Mouse (Mus musculus) thymus, postnatal 14 days (tissue): ENCODE measurements around the gene Myog.

ENCODE experiments used
- DNase-seq: peaks from one replicate; pipeline ENCODE4 v3.0.0; 2021

Gene Myog

DNA sequence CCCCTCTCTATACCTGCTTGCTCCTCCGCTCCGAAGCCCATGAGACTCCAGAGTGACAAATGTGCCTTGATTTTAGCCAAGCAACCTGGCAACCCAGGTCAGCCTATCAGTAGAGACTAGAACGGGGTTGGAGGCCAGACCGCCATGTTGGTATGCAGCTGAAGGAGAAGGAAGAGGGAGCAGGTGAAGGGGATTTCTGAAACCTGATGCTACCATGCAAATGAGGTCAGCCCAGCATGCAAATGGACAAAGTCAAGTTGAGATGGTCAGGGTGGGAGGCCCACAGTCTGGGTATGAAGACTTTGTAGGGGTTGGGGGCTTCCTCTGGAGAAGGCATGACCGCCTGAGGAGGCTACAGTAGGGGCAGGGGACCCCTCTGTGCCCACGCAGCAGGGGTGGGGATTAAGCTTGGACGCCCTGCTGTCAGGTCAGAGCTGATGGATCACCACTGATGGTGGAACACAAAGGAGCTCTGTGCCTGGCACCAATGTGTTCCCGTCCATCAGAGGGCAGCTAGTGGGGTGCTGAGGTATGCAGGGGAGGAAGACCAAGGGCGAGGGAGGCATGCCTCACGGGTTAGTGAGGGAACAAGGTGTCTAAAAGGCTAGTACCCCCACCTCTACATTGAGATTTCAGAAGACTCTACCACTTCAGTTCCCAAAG, 4.2 kb upstream of the Myog start:
- DNase-seq, result no peak

DNA sequence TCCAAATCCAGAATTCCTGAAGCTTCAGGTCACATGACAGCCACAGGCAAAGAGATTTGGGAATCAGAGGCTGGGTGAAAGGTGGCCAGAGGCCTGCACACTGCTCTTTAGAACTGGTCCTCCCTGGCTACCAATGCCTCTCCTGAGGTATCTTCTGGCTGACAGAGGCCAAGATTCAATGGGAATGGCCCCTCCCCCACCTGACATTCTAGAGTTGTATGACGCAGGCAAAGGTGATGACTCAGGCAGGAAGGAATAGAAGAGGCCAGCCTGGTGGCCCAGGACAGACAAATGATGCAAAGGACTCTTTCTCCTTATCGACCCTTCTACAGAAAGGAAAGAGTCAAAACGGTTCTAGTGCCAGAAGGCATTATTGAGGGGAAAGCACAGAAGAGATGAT, 1.6 kb upstream of the Myog start:
- no peak for DNase-seq

DNA sequence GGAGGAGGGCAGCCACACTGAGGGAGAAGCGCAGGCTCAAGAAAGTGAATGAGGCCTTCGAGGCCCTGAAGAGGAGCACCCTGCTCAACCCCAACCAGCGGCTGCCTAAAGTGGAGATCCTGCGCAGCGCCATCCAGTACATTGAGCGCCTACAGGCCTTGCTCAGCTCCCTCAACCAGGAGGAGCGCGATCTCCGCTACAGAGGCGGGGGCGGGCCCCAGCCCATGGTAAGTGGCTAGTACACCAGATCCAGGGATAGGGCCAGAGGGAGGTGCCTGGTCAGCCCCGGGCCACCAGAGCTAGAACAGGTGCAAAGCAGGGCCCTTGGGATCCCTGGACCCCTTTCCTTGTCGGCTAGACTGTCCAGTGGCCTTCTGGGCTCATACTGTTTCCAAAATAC, 511 bp downstream of the Myog start:
- DNase-seq, result no peak

DNA sequence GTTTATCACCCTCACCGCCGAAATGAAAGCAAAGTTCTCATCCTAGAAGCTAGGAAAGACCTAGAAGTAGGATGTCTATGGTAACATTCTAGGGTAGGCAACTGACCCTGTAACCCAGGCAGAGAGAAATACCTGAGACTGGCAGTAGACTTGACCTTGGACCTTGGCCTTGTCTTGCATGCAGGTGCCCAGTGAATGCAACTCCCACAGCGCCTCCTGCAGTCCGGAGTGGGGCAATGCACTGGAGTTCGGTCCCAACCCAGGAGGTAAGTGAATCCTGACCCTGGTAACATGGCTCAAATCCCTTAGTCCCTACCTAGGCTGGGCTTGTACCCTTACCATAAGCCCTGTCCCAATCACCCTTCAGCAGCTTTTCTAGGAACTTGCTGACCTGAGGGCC, 1.1 kb downstream of the Myog start:
- DNase-seq, result no peak

DNA sequence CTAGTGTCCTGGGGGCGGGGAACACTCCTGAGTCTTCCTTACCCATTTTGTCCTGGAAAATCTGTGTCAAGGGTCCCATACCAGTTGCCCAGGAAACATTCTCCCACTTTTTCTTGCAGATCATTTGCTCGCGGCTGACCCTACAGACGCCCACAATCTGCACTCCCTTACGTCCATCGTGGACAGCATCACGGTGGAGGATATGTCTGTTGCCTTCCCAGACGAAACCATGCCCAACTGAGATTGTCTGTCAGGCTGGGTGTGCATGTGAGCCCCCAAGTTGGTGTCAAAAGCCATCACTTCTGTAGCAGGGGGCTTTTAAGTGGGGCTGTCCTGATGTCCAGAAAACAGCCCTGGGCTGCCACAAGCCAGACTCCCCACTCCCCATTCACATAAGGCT, 1.8 kb downstream of the Myog start:
- DNase-seq, result no peak

DNA sequence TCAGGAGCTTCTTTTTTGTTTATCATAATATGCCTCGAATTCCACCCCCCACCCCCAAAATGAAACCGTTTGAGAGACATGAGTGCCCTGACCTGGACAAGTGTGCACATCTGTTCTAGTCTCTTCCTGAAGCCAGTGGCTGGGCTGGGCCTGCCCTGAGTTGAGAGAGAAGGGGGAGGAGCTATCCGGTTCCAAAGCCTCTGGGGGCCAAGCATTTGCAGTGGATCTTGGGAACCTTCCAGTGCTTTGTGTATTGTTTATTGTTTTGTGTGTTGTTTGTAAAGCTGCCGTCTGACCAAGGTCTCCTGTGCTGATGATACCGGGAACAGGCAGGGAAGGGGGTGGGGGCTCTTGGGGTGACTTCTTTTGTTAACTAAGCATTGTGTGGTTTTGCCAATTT, 2.3 kb downstream of the Myog start:
- DNase-seq, result no peak

DNA sequence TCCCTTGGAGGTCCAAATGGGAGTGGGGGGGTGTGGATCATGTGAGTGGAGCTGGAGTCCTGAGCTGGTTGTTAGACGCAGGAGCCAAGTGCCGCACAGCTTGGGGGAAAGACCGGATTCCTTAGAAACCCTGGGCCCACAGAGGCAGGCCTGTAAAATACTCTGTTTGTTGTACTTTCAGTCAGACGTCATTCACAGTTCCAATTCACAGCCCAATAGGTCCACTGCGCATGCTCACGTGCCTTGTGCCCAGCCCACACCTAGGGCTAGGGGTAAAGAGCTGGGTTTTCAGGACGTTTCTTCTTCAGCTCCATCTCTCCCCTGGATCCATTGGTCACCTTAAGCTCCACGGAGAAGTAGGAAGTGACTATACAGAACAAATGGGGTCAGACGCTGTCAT, 2.8 kb downstream of the Myog start:
- DNase-seq, result no peak

DNA sequence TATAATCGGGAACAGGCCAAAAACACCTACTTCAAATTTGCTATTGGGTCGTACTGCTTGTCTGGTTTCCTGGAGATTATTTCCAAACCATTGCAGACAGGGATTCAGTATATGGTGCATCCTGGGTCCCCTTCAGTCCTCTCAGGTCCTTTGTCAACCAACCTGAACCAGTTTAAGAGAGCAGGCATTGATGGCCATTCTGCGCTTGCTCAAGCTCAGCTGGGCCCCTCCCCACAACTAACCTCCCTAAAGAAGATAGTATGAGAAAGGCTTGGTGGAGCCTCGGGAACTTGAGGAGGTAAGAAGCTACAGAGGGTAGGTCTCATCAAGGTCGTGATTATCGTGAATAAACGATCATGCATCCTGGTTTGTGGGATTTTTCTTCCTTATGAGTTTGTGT, 3.5 kb downstream of the Myog start:
- DNase-seq, result no peak

DNA sequence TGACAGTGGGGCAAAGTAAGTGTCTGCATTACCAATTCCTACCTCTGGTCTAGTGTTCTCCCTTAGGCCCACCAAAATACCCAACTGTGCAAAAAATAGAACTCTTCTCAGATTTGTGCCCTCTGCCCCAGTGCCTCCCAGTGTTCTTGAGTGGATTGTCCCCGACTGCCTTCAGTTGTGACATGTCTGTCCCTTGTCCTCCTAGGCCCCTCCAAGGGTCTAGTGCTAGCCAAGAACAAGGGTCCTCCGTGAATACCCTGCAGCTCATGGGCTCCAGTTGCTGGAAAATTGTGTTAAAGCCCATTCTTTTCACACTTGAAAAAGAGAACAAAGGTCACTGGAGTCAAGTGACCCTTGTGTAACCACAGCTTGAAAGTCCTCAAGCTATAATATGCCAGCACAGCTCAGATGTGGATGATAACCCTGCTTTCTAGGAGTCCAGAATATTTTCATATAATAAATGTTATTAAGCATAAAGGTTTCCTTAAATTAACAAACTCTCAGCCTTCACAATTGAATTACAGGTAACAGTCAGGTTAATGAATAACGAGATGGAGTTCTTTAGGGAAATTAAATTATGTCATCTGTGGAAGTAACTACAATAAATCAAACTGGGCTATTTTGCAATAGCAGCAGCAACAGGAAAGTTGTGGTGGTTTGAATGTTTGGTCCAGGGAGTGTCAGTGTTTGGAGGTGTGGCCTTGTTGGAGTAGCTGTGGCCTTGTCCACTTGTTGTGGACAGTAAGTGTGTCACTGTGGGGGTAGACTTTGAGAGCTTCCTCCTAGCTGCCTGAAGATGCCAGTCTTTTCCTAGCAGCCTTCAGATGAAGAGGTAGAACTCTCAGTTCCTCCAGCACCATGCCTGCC, 4.2 kb downstream of the Myog start:
- no peak for DNase-seq

DNA sequence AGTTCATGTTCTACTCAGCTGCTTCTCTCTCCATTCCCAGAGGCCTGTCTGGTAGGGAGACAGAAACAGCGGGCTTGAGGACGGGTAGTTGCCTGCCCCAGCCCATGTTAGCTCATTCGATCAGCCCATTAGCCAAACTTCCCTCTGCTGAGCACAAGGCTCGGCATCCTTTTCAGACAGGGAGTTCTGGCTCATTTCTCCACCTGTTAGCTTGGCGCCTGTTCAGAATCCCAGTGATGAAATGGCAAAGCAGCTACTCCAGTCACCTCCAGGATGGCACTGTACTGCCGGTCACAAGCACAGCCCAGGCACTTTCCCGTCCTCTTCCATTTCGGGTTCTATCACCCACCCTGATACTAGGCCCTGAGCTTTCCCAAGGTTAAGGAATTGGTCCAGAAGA, 7.5 kb downstream of the Myog start:
- no peak for DNase-seq

DNA sequence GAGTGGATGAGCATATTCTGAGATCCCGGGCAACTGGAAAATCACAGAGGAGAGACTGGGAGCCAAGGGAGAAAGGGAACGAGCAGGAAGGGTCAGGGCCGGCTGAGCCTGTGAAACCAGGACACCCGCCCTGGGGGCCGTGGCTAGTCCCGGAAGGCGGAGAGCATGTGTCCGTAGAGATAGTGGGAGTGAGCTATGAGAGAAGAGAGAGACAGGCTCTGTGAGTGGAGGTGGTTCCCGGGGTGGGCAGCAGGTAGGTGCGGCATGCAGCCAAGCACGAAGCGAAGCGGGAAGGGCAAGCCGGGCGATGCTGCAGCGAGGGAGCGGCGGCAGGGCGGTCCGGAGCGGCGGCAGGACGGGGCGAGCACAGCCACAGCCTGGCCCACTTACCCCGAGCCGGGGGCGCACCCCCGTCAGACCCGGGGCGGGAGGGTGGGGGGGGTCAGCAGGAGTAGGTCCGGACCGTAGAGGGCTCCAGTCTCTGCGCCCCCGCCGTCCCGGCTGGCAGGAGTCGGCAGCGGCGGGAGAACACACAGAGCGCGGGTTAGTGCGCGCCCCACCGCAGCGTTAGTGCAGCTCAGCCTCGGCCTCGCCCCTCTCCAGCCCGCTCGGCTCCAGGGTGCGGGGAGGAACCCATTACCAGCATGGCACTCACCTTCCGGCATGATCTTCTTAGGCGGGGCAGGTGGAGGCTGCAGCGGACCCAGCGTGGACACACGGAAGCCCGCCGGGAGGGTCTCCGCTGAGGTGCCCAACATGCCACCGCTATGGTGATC, 9.0 kb downstream of the Myog start:
- DNase-seq, result peak; percentile 8

DNA sequence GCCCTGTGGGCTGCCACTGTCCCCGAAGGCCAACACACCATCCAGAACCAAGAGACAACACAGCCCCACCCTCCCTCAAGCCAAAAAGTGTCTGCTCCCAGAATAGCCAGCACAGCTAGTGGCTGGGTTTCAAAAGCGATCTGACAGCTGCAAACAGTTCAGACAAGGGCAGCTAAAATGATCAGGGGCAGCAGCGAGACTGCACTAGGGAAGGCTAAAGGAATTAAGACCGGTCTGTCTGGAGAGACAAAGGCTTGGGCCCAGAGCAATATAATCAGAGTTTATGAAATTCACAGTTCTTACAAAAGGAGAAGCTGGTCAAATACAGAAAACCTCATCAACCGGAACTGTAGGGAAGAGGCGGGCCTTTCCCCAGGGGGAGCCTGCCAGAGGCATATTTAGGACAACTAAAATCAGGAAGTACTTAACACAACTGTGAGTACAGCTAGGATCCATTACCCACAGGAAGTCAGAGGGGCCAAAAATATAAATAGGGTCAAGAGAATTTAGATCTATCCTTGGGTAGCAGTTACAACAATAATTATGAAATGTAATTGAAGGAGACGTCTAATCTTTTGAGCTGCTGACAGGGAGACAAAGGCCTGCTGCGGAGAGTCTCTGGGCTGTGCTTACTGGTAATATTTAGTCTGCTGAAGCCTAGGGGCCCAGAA, 12.9 kb downstream of the Myog start:
- no peak for DNase-seq

DNA sequence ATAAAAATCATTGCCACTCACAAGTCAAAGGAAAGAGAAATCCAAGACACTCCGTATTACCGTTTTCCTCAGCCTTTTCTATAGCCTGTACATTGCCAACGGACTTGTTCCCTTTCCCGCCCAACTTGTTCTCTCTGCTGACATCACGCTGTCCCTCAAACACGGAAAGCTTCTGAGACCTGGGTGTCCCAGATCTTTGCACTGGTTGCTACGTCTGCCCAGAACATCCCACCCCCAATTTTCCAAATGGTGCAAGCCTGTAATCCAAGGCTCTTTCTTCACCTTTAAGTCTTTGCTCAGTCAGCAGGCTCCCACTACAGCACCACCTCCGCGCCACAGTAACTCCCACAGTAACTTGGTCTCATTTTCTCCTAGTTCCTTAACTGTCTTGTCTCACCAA, 15.2 kb downstream of the Myog start:
- DNase-seq, result no peak

DNA sequence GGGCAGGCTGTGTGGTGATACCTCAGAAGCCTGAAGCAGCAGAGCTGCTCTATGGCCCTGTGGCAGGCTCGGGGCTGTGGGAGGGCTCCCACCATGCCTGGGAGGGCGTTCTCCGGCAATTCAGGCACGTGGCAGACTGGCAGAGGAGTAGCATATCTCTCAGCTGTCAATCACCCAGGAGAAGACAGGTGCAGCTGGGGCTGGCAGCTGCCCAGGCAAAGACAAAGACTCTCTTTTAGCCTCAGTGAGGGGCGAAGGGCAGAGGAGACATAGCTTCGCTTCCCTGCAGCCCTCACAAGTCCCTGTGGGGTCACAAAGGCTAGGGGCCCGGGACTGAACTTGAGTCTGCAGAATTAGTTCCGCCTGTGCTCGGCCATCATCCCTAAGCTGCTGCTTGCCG, 17.6 kb downstream of the Myog start:
- DNase-seq, result peak; percentile 29

DNA sequence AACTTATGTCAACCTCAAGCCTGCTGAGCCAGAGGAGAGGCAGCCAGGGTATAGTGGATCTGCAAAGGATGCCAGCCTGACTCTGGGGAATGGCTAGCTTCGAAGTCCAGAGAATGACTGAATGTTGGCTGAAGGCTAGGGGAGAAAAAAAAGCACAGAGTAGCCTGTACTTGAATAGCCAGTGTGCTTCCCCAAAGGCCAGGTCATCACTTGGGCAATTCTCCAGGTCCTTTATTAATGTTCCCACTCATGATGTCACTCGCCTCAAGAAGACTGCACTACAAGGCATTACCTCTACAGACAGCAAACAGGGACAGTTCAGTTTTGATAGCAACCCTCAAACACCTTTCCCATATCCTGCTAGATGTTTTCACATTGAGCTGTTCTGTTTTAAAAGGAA, 20.5 kb downstream of the Myog start:
- no peak for DNase-seq

DNA sequence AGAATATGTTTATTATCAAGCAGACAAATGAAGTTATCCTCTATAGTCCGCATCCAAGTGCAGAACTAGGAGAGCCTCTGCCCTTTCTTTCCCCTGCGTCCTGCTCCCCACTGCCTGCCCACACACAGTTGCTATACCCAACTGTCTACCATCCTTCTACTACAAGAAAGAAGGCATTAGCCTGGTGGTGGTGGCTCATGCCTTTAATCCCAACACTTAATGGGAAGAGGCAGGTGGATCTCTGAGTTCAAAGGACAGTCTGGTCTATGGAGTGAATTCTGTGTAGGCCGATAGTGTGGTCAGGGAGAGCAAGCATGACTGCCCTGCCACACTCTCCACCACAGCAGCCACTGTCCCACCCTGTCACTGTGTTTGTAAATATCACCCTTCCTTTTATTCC, 20.9 kb downstream of the Myog start:
- DNase-seq, result no peak

DNA sequence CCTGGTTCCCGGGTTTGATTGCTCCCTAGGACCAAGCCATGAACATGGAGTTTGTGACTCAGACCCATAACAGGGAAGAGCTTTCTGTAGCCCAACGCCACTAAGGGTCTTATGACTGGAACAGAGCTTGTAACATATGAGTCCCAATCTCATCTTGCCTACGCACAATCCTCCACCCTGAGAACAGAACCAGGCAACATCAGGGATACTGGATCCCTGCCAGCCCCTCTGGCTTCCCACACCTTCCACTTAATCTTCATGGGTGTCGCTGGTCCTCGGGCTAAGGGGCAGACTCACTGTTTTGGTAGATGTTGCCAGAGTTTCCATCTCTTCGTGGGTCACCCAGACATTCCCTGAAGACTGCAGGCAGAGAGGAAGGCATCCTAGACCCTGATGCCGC, 22.0 kb downstream of the Myog start:
- no peak for DNase-seq

DNA sequence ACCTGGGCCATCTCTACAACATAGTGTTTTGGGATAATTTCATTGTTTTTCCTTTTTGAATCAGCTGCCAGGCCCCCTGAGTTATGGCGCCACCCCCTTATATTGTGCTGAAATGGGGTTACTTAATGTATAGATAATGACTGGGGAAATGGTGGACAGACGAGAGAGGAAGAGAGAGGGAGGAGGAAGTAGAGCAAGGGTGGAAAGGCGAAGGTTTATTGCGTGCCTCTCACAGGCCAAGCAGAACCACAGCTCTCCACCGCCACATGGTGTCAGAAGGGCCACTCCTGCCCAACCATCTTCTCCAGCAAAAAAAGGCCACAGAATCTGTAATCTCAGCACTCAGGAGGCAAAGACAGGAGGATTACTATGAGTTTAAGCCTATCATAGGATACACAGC, 25.4 kb downstream of the Myog start:
- no peak for DNase-seq

DNA sequence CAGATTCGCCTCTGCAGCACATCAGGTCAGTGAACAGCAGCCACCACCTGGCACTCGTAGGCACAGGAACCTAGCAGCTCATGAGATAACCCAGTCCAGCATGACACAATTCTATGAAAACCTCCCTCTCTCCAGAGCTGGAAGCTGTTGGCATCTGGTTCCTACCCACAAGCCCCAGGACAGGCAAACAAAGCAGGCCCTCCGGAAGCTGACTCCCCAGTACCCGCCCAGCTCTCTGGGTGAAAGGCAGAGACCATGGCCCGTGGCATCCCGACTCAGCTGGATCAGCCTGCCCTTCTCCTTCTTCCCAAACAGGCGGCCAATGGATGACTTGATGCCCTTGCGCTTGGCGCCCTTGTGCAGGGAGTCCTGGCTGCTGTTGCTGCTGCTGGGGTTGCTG, 26.6 kb downstream of the Myog start:
- no peak for DNase-seq

DNA sequence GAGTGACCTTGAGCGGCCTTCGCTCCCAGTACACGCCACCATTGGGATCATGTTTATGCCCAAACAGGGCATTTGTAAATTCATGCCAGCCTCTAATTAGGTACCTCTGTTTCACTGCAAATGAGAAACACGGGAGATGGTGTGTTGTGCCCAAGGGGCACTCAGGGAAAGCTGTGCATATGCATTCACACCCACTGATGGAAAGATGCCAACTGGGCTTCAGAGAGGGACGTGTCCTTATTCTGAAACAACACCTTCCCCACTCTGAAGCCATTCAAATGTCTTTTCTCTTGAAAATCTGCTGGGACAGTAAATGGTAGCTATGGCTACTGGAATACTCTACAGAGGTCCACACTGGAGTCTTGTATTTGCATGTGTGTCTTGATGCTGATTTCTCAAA, 28.5 kb downstream of the Myog start:
- no peak for DNase-seq

DNA sequence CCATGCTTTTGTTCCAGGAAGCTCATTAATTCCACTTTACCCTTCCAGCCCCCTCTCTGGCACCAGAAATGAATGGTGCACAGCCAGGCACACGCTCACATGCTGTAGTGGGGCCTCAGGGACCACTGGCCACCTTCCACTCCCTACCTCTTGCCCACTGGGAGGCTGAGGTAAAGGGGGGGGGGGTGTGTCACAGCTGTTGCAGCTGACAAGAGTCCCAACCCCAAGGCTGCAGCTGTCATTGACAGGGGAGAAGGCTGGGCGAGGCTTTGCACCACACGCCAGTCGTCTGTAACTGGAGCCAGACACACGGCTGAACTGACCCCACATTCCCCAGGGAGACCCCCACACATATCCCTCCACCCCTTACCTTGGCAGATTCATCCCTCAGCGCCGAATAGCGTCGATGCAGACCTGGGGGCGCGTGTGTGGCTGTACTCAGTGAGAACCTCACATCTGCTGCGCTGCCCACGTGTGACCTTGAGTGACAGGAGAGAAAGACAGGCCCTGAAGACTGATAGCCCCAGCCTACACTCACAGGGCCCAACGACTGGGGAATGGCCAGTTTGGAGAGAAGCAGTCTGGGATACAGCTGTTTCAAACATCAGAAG, 31.0 kb downstream of the Myog start:
- no peak for DNase-seq

DNA sequence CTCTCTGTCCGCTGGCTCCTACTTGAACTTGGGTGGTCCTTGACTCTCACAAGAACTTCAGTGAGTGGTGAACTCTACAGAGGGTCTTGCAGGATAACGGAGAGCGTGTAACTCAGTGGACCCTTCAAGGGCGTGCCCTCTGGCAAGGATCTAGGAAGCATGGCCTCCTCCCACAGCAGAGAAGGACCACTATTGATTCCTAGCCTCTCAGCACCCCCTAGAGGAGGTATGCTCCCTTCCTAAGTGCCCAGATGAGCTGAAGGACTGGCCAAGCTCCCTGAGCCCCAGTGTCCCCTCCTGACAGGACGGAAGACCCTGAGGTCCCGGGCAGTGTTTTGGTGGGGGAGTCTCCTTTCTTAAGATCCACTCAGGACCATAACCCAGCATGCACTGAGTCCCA, 32.8 kb downstream of the Myog start:
- no peak for DNase-seq

DNA sequence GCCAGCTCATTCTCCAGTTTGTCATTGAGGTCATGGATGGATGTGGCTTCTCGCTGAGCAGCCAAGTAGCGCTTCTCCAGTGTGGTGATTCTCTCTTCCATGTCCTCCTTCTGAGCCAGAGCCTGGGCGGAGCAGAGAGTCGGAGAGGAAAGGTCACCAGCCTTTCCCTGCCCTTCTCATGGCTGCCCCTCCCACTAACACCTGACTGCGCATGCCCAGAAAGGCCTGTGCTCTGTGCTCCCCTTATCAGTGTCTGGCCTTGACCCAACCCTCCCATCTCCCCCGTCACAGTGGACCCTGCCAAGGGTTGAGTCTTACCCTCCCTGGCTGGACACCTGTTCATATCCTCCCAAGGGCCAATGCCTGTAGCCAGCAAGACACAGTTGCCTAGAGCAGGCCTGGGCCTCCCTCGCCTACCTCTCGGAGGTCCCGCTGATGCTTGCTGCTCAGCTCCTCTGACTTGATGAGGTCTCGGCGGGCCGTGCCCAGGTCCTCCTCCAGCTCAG, 37.1 kb downstream of the Myog start:
- DNase-seq, result no peak
